Mouse (Mus musculus) limb, embryonic 13.5 days (tissue): ENCODE measurements at regions not wholly inside any gene's neighbourhood (a gene's known extent, or its start where the extent isn't known, plus 50 kb on each side); places are given as distances from the start of the nearest gene placed in this dataset.
A peak's percentile ranks its signal among the peaks of the same experiment; 100 is the strongest.

Experiments
- ATAC-seq: fragments of 200-750 bp; cut with Nextera tagmentation; 2 replicates; pipeline ENCODE4 v1.8.0; 2017; ENCODE audit warnings: low read depth, moderate number of reproducible peaks, moderate TSS enrichment; ENCODE audit not compliant: low FRiP score
- H3K27ac ChIP-seq: fragments of 300-500 bp; sonication (generic); 2 replicates; pipeline ENCODE4 v1.5.1; 2015; ENCODE audit warnings: inconsistent platforms, mild to moderate bottlenecking, moderate library complexity
- H3K27me3 ChIP-seq: fragments of 300-500 bp; sonication (generic); 2 replicates; pipeline ENCODE4 v1.6.1; 2015; ENCODE audit warnings: mild to moderate bottlenecking, inconsistent platforms
- H3K36me3 ChIP-seq: fragments of 300-500 bp; sonication (generic); 2 replicates; pipeline ENCODE4 v1.6.1; 2015; ENCODE audit warnings: inconsistent platforms, mild to moderate bottlenecking, moderate library complexity
- H3K4me1 ChIP-seq: fragments of 300-500 bp; sonication (generic); 2 replicates; pipeline ENCODE4 v1.6.1; 2015; ENCODE audit warnings: inconsistent platforms
- H3K4me2 ChIP-seq: fragments of 300-500 bp; sonication (generic); replicated peaks from 2 replicates; pipeline ENCODE4 v1.6.1; 2015; ENCODE audit warnings: inconsistent platforms, mild to moderate bottlenecking, moderate library complexity
- H3K4me3 ChIP-seq: fragments of 300-500 bp; sonication (generic); 2 replicates; pipeline ENCODE4 v1.5.1; 2015; ENCODE audit warnings: moderate library complexity, mild to moderate bottlenecking, inconsistent platforms
- H3K9ac ChIP-seq: fragments of 300-500 bp; sonication (generic); 2 replicates; pipeline ENCODE4 v1.6.1; 2015; ENCODE audit warnings: mild to moderate bottlenecking, inconsistent platforms
- H3K9me3 ChIP-seq: fragments of 300-500 bp; sonication (generic); 2 replicates; pipeline ENCODE4 v1.6.1; 2016; ENCODE audit warnings: inconsistent platforms
- WGBS: fragments of 180-500 bp; shearing (Covaris S2); methylation state at CpG from one replicate; pipeline ENCODE4 v1.1.7; 2015; 5-methylcytosine and 5-hydroxymethylcytosine counted together

GRCm38 (mm10) chr10:93375771-93376170 lies 64.8 kb upstream of the Elk3 start:
- Histone ChIP-seq H3K4me3 (no peak overlapping the region), H3K9ac (no peak overlapping the region), H3K27ac (0 out of 2 replicates have a peak overlapping the region, but pooled peaks have one; percentile 11), H3K9me3 (no peaks in the 10 kb centered on the region), H3K4me1 (peaks cover 8% of the 10 kb centered on the region; the same call in 1 of the 2 replicates), H3K4me2 (no peak overlapping the region), H3K27me3 (no peaks in the 10 kb centered on the region), H3K36me3 (no peaks in the 10 kb centered on the region)
- WGBS = 79% methylated on average over 4 of the region's 4 CpGs
- ATAC-seq = no peak

- no peak overlapping the region for H3K4me2 ChIP-seq
- WGBS = 80% methylated on average over 7 of the region's 7 CpGs
- no peak for ATAC-seq
Measured at GRCm38 (mm10) chr10:93376457-93376941, 65.6 kb upstream of the Elk3 start.

GRCm38 (mm10) chr10:93389276-93389675 lies 63.9 kb upstream of the Lta4h start:
- WGBS = 84% methylated on average over 6 of the region's 6 CpGs
- Histone ChIP-seq H3K36me3 (no peaks in the 10 kb centered on the region), H3K27me3 (no peaks in the 10 kb centered on the region), H3K9me3 (no peaks in the 10 kb centered on the region), H3K4me2 (no peak overlapping the region), H3K4me3 (no peak overlapping the region), H3K27ac (no peak overlapping the region), H3K9ac (no peak overlapping the region), H3K4me1 (peaks cover under 1% of the 10 kb centered on the region; the same call in 1 of the 2 replicates)
- ATAC-seq = no peak

More at GRCm38 (mm10) chr10:93376457-93376941, 65.6 kb upstream of the Elk3 start:
- H3K4me3 ChIP-seq = no peak overlapping the region
- H3K27me3 ChIP-seq = no peaks in the 10 kb centered on the region
- no peak overlapping the region for H3K9ac ChIP-seq
- H3K4me1 ChIP-seq = peaks cover 8% of the 10 kb centered on the region; the same call in 1 of the 2 replicates
- H3K36me3 ChIP-seq = no peaks in the 10 kb centered on the region
- H3K27ac ChIP-seq = no peak overlapping the region
- no peaks in the 10 kb centered on the region for H3K9me3 ChIP-seq

- Histone ChIP-seq H3K4me1 (peaks cover 7% of the 10 kb centered on the region), H3K36me3 (no peaks in the 10 kb centered on the region), H3K9ac (no peak overlapping the region), H3K27ac (no peak overlapping the region), H3K27me3 (no peaks in the 10 kb centered on the region), H3K4me2 (no peak overlapping the region), H3K4me3 (no peak overlapping the region), H3K9me3 (no peaks in the 10 kb centered on the region)
- WGBS = 63% methylated on average over 5 of the region's 5 CpGs
- no peak for ATAC-seq
Measured at GRCm38 (mm10) chr10:93391296-93391695, 61.9 kb upstream of the Lta4h start.

- no peak for ATAC-seq
- Histone ChIP-seq H3K36me3 (no peaks in the 10 kb centered on the region), H3K4me2 (no peak overlapping the region), H3K27me3 (no peaks in the 10 kb centered on the region), H3K27ac (no peak overlapping the region), H3K4me1 (peaks cover 11% of the 10 kb centered on the region), H3K4me3 (no peak overlapping the region), H3K9ac (no peak overlapping the region), H3K9me3 (no peaks in the 10 kb centered on the region)
- WGBS = 71% methylated on average over 1 of the region's 1 CpGs
Measured at GRCm38 (mm10) chr10:93393902-93394301, 59.3 kb upstream of the Lta4h start.

GRCm38 (mm10) chr10:93397711-93398110 lies 55.5 kb upstream of the Lta4h start:
- H3K4me2 ChIP-seq = no peak overlapping the region
- no peaks in the 10 kb centered on the region for H3K27me3 ChIP-seq
- no peaks in the 10 kb centered on the region for H3K36me3 ChIP-seq
- H3K9me3 ChIP-seq = no peaks in the 10 kb centered on the region
- WGBS = 82% methylated on average over 5 of the region's 5 CpGs
- H3K4me3 ChIP-seq = no peak overlapping the region
- no peak overlapping the region for H3K27ac ChIP-seq
- no peak for ATAC-seq
- H3K4me1 ChIP-seq = peaks cover 17% of the 10 kb centered on the region
- H3K9ac ChIP-seq = no peak overlapping the region

GRCm38 (mm10) chr10:93398531-93399320 lies 54.5 kb upstream of the Lta4h start:
- Histone ChIP-seq H3K9me3 (no peaks in the 10 kb centered on the region), H3K27me3 (no peaks in the 10 kb centered on the region), H3K27ac (no peak overlapping the region), H3K36me3 (no peaks in the 10 kb centered on the region), H3K4me3 (no peak overlapping the region), H3K4me1 (peaks cover 17% of the 10 kb centered on the region), H3K4me2 (no peak overlapping the region), H3K9ac (no peak overlapping the region)
- 69% methylated on average over 11 of the region's 11 CpGs for WGBS
- no peak for ATAC-seq

GRCm38 (mm10) chr10:93402689-93403509 lies 50.3 kb upstream of the Lta4h start:
- H3K4me3 ChIP-seq = no peak overlapping the region
- H3K36me3 ChIP-seq = no peaks in the 10 kb centered on the region
- 66% methylated on average over 5 of the region's 5 CpGs for WGBS
- H3K9ac ChIP-seq = no peak overlapping the region
- ATAC-seq = no peak
- no peak overlapping the region for H3K27ac ChIP-seq
- 0 out of 2 replicates have a peak, but pooled peaks cover 9% of the 10 kb centered on the region for H3K4me1 ChIP-seq
- H3K27me3 ChIP-seq = no peaks in the 10 kb centered on the region
- no peak overlapping the region for H3K4me2 ChIP-seq
- H3K9me3 ChIP-seq = no peaks in the 10 kb centered on the region
